Mouse (Mus musculus): Measurements from ENCODE around the gene Tef.

Tef gene

GRCm38 (mm10) chr15:81798421-81798820, 3.8 kb upstream of the Tef start:
- no peak for DNase-seq (ENCODE audit: extremely low spot score, low spot score)

GRCm38 (mm10) chr15:81800391-81800790, 1.8 kb upstream of the Tef start:
- DNase-seq (ENCODE audit: extremely low spot score, low spot score), result no peak

- DNase-seq (ENCODE audit: extremely low spot score, low spot score), result no peak
Measured at GRCm38 (mm10) chr15:81802941-81803351, 725 bp downstream of the Tef start.

- DNase-seq (ENCODE audit: extremely low spot score, low spot score), result no peak
Measured at GRCm38 (mm10) chr15:81803425-81803951, 1.3 kb downstream of the Tef start.

GRCm38 (mm10) chr15:81804172-81804571, 2.0 kb downstream of the Tef start:
- no peak for DNase-seq (ENCODE audit: extremely low spot score, low spot score)

DNA sequence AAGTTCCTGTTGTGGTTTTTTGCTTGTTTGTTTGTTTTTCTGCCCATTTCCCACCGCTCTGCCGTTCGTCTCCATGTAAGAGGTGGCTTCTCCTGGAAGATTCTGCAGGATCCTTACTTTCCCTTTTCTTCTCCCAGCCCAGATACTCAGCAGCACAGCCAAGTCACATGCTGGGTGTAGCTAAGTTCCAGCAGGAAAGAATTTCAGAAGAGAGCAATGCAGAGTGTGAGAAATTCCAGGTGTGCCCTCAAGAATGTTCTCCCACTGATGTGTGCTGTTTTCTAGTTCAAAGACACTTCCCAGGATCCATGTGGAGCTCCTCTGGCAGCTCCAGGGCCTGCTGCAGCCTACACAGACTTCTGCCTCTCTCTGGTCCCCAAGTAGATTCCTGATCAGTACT, 2.7 kb downstream of the Tef start:
- no peak for DNase-seq (ENCODE audit: extremely low spot score, low spot score)

DNA sequence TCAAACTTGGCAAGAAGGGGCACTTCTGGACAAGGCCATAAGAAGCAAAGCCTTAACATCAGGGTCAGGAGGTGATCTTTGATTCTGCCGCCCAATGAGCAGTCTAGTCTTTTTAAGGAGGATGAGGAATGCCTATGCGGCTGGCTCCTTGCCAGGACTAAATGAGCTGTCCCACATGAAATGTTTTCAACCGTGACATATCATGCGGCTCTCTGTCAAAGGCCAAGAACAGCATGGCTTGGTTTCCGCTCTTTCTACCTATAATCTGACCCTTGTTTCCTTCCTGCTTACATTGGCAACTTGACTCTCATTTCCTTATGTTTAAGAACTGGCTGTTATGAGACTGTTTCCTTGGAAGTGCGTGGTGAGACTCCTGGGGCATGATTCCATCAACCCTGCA, 3.4 kb downstream of the Tef start:
- DNase-seq (ENCODE audit: extremely low spot score, low spot score), result peak; percentile 30

DNA sequence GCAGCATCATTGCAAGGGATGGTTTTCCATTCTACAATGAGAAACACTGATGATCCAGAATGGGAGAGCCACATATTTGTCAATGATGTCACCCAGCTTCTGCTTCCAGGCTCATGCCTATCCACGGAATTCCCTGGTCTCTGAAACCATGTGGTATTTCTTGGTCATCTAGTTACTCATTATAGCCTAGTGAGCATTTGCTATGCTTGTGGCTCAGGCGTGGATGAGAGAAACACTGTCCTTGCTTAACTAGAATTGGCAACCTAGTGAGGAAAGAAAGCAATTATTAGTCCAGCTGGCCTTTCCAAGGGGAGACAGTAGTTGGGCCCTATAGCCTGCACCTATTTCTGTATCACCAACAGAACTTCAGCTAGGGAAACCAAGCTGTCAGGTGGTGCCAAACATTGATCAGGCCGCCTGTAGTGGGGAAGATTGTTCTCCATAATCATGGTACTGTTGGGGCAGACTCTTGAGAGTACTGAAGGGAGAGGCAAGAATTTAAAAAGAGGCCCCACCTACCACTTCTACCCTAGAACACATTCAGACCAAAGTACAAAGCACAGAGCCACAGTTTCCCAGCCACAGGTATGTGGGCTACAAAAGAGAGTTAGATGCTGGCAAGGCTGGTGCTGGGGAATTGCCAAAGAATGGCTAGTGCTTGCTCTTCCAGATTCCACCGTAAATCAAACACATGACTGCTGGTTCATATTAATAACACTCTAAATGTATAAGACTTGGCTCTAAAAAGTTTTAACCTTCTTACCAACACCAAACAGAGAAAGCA, 4.6 kb downstream of the Tef start:
- no peak for DNase-seq (ENCODE audit: extremely low spot score, low spot score)

DNA sequence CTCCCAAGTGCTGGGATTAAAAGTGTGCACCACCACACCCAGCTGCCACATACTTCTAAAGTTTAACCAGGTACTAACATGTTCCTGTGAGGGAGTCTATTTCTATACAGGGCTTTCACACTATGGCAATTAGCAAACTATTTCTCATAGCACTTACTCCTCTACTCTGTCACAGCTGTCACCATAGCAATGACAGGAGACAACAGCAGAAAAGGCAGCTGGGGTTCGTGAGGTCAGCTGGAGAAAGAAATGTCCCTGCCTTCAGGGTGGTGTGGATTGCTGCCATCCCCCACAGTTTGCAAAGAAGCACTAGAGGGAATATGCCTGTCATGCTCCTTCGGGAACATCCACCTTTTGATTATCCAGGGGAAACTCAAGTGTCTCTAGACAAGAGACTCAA, 6.6 kb downstream of the Tef start:
- DNase-seq (ENCODE audit: extremely low spot score, low spot score), result no peak

DNA sequence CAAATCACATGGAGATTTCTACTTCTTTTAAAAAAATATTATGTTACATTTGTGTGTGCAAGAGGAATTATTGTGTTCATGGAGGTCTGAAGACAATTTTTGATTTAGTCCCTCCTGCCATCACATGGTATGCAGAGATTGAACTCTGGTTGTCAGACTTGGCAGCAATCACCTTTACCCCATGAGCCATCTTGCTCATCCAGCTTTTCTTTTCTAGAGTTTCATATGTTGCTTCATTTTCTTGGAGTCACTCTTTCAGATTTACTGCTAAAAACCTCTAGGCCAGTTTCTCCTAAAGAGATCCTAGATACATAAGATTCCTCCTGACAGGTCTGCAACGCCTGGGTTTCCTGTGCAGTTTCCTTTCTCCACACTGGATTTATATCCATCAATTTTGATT, 7.3 kb downstream of the Tef start:
- DNase-seq (ENCODE audit: extremely low spot score, low spot score), result no peak

DNA sequence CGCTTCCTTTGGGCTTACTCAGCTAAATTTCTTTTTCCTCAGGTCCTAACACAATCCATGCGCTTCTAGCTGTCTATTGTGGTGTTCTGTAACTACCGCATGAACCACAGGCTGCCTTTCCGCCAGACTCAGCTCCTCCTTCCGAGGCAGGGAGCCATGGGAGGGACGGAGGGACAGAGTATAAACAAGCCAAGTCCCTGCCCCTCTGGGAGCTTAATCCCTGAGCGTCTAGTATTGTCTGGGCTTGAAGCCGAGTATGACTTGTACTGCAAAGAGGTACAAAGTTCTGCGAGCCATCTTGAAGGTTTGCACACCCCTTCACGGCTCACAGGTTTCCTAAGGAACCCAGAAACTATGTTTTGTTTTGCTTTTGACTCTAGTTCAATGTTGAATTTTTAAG, 7.9 kb downstream of the Tef start:
- DNase-seq (ENCODE audit: extremely low spot score, low spot score), result no peak

DNA sequence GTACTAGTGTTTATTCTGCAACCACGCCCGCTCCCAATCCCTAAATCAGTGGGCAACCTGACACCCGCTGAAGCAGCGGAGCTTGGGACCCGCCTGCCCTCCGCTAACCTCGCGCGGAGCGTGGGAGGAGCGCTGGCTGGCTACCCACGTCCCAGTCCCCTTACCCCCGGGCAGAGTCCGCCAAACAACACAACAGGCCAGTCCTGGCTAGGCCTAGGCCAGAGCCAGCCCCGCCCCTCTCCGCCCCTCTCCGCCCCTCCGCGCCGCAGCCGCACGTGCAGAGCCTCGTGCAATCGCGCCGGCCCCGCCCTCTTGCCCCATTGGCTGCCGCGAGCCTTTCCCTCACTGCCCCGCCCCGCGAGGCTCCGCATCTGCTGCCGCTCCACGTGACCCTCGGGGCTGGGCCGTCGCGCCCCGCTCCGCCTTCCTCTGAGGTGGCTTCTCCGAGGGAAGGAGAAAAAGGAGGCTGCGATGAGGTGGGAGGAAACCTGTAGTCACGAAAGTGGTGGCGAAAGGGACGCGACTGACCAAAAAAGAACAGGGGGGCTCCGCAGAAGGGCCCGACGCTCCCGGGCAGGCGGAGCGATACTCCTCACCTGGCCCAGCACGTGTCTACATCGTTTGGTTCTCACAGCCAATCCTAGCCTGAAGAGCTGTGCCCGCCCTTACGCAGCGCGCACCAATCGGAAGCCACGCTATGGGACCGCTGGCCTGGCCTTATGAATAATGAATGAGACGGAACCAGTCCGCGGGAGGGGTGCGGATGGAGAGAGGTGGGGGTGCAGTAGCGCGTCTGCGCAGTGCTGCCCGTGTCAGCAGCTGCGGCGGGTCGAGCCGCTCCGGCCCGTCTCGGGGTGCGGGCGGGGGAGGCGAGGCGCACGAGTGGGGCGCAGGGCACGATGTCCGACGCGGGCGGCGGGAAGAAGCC, 8.7 kb downstream of the Tef start:
- peak; percentile 99 for DNase-seq (ENCODE audit: extremely low spot score, low spot score)

- DNase-seq (ENCODE audit: extremely low spot score, low spot score), result no peak
Measured at GRCm38 (mm10) chr15:81811599-81811996, 9.4 kb downstream of the Tef start.

DNA sequence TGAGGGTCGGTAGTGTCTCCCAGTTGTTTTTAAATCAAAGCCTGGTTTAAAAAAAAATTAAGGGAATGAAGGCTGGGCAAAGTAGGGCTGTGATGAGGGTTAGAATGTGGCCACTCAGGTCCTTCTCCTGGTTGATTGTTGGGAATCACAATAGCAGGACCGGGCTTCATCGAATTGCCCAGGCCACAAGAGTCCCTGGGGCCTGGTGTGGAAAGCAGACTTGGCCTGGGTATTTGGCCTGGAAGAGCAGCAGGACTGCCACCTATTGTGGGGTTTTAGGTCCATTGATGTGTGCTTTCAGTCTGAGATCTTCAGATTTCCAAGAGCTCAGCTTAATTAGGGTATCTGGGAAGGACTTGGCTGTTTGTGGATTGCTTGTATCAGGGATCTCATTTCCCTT, 10.1 kb downstream of the Tef start:
- DNase-seq (ENCODE audit: extremely low spot score, low spot score), result no peak

GRCm38 (mm10) chr15:81812696-81813631, 10.7 kb downstream of the Tef start:
- no peak for DNase-seq (ENCODE audit: extremely low spot score, low spot score)

DNA sequence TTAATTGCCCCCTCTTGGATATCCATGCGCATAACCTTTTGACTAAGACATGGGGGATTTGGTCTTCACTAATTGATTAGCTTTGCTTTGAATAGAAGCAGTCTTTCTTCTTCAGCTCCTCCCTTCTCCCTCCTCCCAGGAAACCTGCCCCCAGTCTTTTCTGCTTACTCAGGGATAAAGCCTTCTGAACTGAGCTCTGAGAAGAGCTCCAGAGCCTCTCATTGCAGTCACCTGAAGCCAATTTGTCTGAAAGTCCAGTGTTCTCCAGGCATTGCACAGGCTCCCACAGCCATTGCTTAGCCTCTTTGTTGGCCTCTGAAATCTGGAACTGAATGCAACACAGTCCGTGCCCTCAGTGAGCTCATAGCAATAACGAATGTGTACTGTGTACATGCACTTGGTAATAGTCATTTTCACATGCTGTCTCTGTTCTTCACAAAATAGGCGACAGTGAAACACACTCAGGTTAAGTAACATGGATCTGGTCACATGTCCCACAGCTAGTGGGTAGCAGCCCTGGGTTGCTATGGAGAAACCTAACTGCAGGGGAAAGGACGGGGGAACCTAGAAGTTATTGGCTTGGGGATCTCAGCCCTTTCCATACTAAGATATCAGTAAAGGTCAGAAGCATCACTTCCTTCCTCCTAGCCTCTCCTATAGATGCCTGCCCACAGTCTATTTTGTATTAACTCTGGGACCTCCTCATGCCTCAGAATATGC, 11.9 kb downstream of the Tef start:
- DNase-seq (ENCODE audit: extremely low spot score, low spot score), result no peak

GRCm38 (mm10) chr15:81814716-81815370, 12.6 kb downstream of the Tef start:
- DNase-seq (ENCODE audit: extremely low spot score, low spot score), result no peak

DNA sequence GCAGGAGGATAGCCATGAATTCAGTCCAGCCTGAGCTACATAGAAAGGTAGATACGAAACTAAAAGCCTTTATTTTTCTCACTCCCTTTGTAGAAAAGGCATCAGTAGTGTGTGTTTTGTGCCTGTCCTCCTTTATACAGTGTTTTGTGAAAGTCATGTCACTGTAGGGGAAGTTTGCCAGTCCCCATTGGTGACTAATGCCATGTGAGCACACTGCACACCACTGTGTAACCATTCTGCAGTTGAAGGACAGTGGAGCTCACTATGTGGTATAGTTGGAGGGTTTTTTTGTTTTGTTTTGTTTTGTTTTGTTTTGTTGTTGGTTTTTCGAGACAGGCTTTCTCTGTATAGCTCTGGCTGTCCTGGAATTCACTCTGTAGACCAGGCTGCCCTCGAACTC, 16.2 kb downstream of the Tef start:
- DNase-seq (ENCODE audit: extremely low spot score, low spot score), result no peak

DNA sequence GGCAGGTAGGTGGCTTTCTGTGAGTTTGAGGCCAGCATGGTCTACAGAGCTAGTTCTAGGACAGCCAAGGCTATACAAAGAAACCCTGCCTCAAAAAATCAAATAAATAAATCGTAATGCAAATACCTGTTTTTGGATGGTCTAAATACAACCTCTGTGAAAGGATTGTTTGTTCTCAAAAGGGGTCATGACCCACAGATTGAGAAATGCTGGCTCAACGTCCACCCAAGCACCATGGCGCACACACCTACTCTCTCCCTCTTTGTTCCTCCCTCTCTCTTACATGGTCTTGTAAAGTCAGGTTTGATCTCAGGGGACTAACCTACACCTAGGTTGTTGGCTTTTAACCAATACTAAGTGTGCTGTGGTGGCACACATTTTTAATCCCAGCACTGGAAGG, 20.4 kb downstream of the Tef start:
- DNase-seq (ENCODE audit: extremely low spot score, low spot score), result no peak

GRCm38 (mm10) chr15:81824832-81825231, 22.6 kb downstream of the Tef start:
- no peak for DNase-seq (ENCODE audit: extremely low spot score, low spot score)

All from neural tube, embryonic 10.5 days (tissue).